Mouse (Mus musculus): ENCODE measurements around the gene Mapk7.

The Mapk7 gene

GRCm38 (mm10) chr11:61494129-61494997 is at the start of gene Mapk7:
Mapk7 (minus strand) TSS chr11:61494406.
- peak; percentile 99 for DNase-seq

- peak; percentile 54 for DNase-seq
Observed at GRCm38 (mm10) chr11:61541106-61541505, 46.9 kb upstream of the Mapk7 start.

- no peak for DNase-seq
Observed at GRCm38 (mm10) chr11:61540642-61541041, 46.4 kb upstream of the Mapk7 start.

GRCm38 (mm10) chr11:61537362-61537761 is 43.2 kb upstream of the Mapk7 start:
- no peak for DNase-seq

- no peak for DNase-seq
Observed at GRCm38 (mm10) chr11:61536952-61537351, 42.7 kb upstream of the Mapk7 start.

GRCm38 (mm10) chr11:61535530-61535929 is 41.3 kb upstream of the Mapk7 start:
- no peak for DNase-seq

GRCm38 (mm10) chr11:61533571-61533970 is 39.4 kb upstream of the Mapk7 start:
- no peak for DNase-seq

GRCm38 (mm10) chr11:61532820-61533219 is 38.6 kb upstream of the Mapk7 start:
- no peak for DNase-seq

GRCm38 (mm10) chr11:61529268-61529713 is 35.1 kb upstream of the Mapk7 start:
- no peak for DNase-seq

GRCm38 (mm10) chr11:61526872-61527271 is 32.7 kb upstream of the Mapk7 start:
- no peak for DNase-seq

GRCm38 (mm10) chr11:61519484-61520107 is 25.4 kb upstream of the Mapk7 start:
- no peak for DNase-seq

- no peak for DNase-seq
Observed at GRCm38 (mm10) chr11:61518871-61519270, 24.7 kb upstream of the Mapk7 start.

GRCm38 (mm10) chr11:61517971-61518370 is 23.8 kb upstream of the Mapk7 start:
- DNase-seq, result no peak

GRCm38 (mm10) chr11:61514953-61515352 is 20.7 kb upstream of the Mapk7 start:
- DNase-seq, result peak; percentile 65

GRCm38 (mm10) chr11:61504713-61505257 is 10.6 kb upstream of the Mapk7 start, which contains the start of gene B9d1:
B9d1 (plus strand) TSS chr11:61505144.
- DNase-seq, result peak; percentile 99

GRCm38 (mm10) chr11:61503933-61504332 is 9.7 kb upstream of the Mapk7 start:
- no peak for DNase-seq

GRCm38 (mm10) chr11:61498736-61499504 is 4.7 kb upstream of the Mapk7 start:
- no peak for DNase-seq

GRCm38 (mm10) chr11:61497490-61497889 is 3.3 kb upstream of the Mapk7 start:
- DNase-seq, result no peak

GRCm38 (mm10) chr11:61495528-61495927 is 1.3 kb upstream of the Mapk7 start:
- no peak for DNase-seq

- no peak for DNase-seq
Observed at GRCm38 (mm10) chr11:61493525-61494128, 579 bp downstream of the Mapk7 start.

GRCm38 (mm10) chr11:61492749-61493401 is 1.3 kb downstream of the Mapk7 start:
- DNase-seq, result no peak

GRCm38 (mm10) chr11:61490944-61491520 is 3.2 kb downstream of the Mapk7 start:
- no peak for DNase-seq

All from retina, postnatal 1 day (tissue).